Mouse (Mus musculus): ENCODE measurements around the gene Stk11. TPM values are rescaled to one million over a fixed set of nuclear protein-coding genes. Genes with fewer than 3 reads are reported as not detected.

Gene Stk11
- polyA plus RNA-seq, 1 experiment from 2014 or later, result 19.2 TPM

DNA sequence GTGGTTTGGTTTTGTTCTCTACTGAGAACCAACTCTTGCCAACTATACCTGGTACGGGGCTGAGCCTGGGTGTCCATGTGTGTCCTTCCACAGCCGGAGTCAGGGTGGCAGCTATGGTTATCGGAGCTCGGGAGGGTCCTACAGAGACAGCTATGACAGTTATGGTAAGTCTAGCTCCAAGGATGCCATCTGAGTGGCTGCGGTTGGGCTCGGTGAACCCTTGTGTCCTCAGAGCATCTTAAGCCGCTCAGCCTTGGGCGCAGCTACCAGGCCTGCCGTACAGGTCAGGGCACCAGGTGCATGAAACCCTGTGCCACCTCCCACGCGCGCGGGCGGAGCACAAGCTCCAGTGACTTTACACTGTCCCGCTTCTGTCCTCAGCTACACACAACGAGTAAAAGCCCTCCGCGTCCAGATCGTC lies 55.0 kb downstream of the Stk11 start:
- WGBS, result 93% methylated on average over 19 of the region's 19 CpGs
- Histone ChIP-seq H3K9ac (no peak overlapping the region), H3K4me1 (peaks cover 50% of the 10 kb centered on the region), H3K27ac (no peak overlapping the region), H3K4me2 (peak overlapping the region; percentile 10; the same call in 1 of the 2 replicates), H3K9me3 (no peaks in the 10 kb centered on the region), H3K36me3 (peaks cover 27% of the 10 kb centered on the region), H3K27me3 (replicated peaks) (no peaks in the 10 kb centered on the region), H3K4me3 (replicated peaks) (no peak overlapping the region)
- no peak for ATAC-seq (ENCODE audit: insufficient read depth, low FRiP score, low read depth)

DNA sequence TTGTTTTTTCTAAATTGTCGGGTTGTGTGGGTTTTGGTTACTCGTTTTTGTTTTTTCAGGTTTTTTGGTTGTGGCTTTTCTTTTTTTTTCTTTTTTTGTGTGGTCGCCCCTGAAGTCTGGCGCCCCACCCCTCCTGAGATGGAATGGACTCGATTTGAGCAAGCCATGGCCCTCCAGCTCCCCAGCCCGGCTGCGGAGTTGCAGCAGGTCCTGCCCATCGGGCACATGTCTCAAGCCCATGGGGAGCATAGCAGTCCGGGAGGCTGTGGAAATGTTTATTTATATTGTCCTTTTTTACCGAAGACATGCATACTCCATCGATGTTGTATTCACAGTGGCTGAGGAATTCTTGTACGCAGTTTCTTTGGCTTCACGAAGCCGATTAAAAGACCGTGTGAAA lies 55.6 kb downstream of the Stk11 start:
- 84% methylated on average over 15 of the region's 15 CpGs for WGBS
- Histone ChIP-seq H3K4me1 (peaks cover 45% of the 10 kb centered on the region), H3K36me3 (peaks cover 27% of the 10 kb centered on the region), H3K27me3 (replicated peaks) (no peaks in the 10 kb centered on the region), H3K27ac (peak overlapping the region; percentile 40), H3K4me3 (replicated peaks) (no peak overlapping the region; the same call in 1 of the 2 replicates), H3K9ac (no peak overlapping the region), H3K4me2 (no peak overlapping the region), H3K9me3 (no peaks in the 10 kb centered on the region)
- ATAC-seq (ENCODE audit: insufficient read depth, low FRiP score, low read depth), result no peak

DNA sequence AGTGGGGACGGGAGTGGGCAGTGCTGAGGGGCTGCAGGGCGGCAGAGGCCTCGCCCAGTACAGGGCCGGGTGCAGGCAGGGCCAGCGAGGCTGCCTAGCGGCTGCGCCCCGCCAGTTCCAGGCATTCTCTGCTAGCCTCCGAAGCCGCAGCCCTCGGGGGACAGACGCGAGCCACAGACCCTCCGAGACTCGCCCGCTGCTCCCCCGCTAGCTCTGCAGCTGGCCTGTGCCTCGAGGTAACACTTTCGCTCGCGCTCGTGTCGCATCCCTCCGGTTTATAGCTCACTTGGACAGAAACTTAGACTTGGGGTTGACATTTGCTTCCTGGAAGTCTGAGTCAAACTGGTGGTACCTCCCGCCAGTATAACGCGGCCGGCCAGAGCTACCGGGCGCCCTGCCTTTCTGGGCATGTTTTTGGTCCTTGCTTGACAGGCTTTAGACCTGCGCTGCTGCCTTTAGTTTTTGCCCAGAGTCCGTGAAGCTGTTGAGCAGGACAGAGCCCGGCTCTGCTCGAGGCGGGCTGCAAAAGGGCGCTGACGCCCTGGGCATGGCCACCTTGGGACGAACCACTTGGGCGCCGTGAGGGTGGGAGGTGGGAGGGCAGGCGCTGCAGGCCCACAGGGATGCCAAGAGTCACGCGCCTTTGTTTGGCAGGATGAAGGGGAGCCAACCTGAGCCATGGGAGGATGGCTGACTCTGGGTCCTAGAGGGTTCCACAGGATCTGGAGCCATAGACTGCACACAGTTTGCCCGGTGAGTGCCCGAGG lies 56.3 kb downstream of the Stk11 start:
- Histone ChIP-seq H3K9ac (no peak overlapping the region), H3K27ac (peak overlapping the region; percentile 93), H3K27me3 (replicated peaks) (no peaks in the 10 kb centered on the region), H3K4me2 (peak overlapping the region; percentile 70), H3K4me3 (replicated peaks) (peak overlapping the region; percentile 60; the same call in 1 of the 2 replicates), H3K36me3 (peaks cover 27% of the 10 kb centered on the region), H3K4me1 (peaks cover 40% of the 10 kb centered on the region), H3K9me3 (no peaks in the 10 kb centered on the region)
- 81% methylated on average over 45 of the region's 45 CpGs for WGBS
- ATAC-seq (ENCODE audit: insufficient read depth, low FRiP score, low read depth), result no peak

DNA sequence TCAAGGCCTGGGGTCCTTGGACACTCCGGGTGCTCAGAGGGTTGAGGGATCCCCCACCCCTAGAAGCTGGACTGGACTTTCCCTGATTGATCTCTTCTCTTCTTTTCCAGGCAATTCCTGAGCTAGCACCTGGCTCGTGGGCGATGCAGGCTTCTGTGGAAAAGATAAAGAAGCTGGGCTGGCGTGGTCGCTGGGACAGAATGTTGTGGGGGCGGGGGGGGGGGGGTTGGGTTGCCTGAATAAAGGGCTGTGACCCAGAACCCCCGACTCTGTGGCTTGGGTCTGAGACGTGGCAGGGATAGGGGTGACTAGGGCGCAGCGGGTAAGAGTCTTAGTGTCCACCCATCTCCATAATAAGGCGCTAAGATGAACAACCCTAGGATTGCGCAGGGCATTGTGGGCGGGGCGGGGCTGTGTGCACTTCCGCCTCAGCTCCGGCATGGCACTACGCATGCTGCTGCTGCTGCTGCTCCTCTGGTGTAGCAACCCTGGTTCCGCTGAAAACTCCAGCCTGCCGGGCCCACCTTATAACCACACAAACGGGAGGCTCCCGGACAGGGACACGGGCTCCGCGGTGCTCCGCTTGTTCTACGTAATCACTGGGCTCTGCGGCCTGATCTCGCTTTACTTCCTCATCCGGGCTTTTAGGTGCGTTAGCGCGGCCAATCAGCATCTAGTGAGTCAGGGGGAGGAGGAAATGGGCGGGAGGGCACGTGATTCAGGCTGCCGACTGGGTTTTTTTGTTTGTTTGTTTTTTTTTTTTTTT lies 57.1 kb downstream of the Stk11 start, which contains the start of gene 1600002K03Rik:
Gene 1600002K03Rik, plus strand, starts transcription at position 418 of the 766 bp plus-strand sequence.
- Histone ChIP-seq H3K4me2 (peak within 1 kb of the TSS; percentile 70), H3K27me3 (replicated peaks) (no peaks in the 10 kb centered on the region), H3K4me3 (replicated peaks) (peak within 1 kb of the TSS; percentile 60), H3K36me3 (peaks cover 27% of the 10 kb centered on the region), H3K9ac (peak within 1 kb of the TSS; percentile 54), H3K27ac (peak within 1 kb of the TSS; percentile 93), H3K4me1 (peaks cover 40% of the 10 kb centered on the region), H3K9me3 (no peaks in the 10 kb centered on the region)
- WGBS, result 9% methylated on average over 35 of the region's 35 CpGs
- ATAC-seq (ENCODE audit: insufficient read depth, low FRiP score, low read depth), result peak; percentile 75

DNA sequence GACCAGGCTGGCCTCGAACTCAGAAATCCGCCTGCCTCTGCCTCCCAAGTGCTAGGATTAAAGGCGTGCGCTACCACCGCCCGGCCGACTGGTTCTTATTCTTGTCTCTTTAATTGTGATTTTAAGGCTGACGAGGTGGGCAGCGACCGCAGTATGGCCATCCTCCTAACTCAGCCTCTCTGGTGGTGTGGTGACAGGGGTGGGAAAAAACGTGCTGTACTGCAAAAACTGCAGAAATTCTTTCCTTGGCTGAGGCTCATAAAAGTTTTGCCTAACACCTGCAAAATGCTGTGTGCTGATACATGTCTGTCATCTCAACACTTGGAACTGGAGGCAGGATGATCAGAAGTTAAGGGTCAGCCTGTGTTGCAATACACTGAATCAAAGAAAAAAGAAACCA lies 57.8 kb downstream of the Stk11 start:
- Histone ChIP-seq H3K4me1 (peaks cover 40% of the 10 kb centered on the region), H3K27ac (peak overlapping the region; percentile 93; the same call in 1 of the 2 replicates), H3K9ac (no peak overlapping the region), H3K36me3 (peaks cover 27% of the 10 kb centered on the region), H3K9me3 (no peaks in the 10 kb centered on the region), H3K4me3 (replicated peaks) (peak overlapping the region; percentile 60), H3K27me3 (replicated peaks) (no peaks in the 10 kb centered on the region), H3K4me2 (peak overlapping the region; percentile 70)
- 5% methylated on average over 11 of the region's 11 CpGs for WGBS
- no peak for ATAC-seq (ENCODE audit: insufficient read depth, low FRiP score, low read depth)

DNA sequence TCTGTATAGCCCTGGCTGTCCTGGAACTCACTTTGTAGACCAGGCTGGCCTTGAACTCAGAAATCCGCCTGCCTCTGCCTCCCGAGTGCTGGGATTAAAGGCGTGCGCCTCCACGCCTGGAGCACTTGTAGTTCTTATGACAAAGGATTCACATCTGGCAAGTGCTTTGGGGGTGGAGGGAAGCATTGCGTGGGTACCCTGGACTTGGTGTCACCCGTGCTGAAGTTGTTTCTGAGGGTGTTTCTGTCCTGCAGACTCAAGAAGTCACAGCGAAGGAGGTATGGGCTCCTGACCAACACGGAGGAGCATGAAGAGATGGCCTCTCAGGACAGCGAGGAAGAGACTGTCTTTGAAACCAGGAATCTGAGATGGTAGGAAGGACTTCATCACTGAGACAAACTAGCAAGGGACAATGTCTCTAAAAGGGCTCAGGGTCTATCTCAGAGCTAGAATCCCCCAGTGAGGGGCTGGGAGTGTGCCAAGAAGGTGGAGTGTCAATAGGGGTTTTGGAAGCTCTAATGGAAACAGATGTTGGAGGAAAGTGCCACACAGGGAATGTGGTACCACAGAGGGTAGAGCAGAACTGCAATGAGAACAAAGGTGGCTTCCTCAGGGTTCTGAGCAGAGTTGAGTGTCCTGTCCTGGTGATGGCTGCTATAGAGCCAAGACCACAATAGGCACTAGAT lies 58.5 kb downstream of the Stk11 start:
- H3K27me3 ChIP-seq (replicated peaks), result no peaks in the 10 kb centered on the region
- no peak overlapping the region for H3K4me2 ChIP-seq
- no peak overlapping the region for H3K27ac ChIP-seq
- WGBS, result 86% methylated on average over 10 of the region's 10 CpGs
- H3K9me3 ChIP-seq, result no peaks in the 10 kb centered on the region
- no peak overlapping the region for H3K9ac ChIP-seq
- no peak for ATAC-seq (ENCODE audit: insufficient read depth, low FRiP score, low read depth)
- H3K4me1 ChIP-seq, result peaks cover 35% of the 10 kb centered on the region
- peaks cover 27% of the 10 kb centered on the region for H3K36me3 ChIP-seq
- no peak overlapping the region for H3K4me3 ChIP-seq (replicated peaks)

DNA sequence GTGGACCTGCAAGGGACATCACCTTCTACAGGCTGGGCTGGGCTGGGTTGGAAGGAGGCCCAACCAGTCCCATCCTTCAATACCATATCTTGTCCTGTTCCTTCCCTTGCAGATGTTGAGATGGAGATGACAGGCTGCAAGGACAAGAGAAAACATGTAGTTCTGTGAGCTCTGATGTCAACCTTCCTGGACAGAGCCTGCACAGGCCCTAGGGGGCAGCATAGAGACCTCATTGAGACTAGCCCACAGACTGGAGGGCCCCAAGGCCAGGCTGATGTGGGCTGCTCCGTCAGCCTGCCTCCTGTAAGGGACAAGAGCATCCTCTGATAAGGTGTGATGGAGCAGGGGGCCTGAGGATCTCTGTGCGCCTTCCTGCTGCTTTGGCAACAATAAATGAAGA lies 59.1 kb downstream of the Stk11 start:
- Histone ChIP-seq H3K4me1 (peaks cover 31% of the 10 kb centered on the region), H3K4me3 (replicated peaks) (no peak overlapping the region), H3K9me3 (no peaks in the 10 kb centered on the region), H3K27me3 (replicated peaks) (no peaks in the 10 kb centered on the region), H3K9ac (no peak overlapping the region), H3K4me2 (no peak overlapping the region), H3K27ac (no peak overlapping the region), H3K36me3 (peaks cover 27% of the 10 kb centered on the region)
- 55% methylated on average over 2 of the region's 2 CpGs for WGBS
- ATAC-seq (ENCODE audit: insufficient read depth, low FRiP score, low read depth), result no peak

DNA sequence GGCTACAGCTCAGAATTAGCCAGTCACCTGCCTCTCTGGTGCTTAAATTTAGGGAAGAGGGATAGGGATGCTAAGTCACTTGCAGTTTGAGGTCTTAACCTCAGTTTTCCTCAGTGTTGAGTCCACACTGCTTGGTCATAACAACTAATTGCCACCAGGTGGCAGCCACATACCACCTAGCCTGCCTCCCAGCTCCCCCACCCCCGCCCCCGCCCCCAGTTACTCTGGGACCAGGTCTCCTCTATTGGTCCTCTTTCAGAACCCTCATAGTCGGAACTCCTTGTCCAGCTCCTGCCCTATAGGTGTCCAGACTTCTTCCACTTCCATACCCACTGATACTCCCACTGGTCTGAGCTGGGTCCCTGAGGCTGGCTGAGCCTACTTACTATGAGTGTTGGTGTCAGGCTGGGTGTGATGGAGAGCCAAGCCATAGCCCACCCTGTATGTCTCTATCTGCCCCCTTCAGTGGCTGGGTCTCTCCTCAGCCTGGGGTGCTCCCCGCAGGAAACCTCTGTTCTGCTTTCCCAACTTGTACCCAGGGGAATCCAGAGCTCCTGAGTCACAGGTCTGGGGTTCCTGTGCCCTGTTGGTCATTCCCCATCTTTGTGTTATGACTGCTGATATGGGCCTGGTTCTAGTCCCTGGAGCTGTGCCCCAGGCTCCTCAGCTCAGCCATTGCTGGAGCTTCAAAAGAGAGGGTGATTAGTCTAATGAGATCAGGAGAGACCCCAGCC lies 60.1 kb downstream of the Stk11 start:
- no peaks in the 10 kb centered on the region for H3K9me3 ChIP-seq
- ATAC-seq (ENCODE audit: insufficient read depth, low FRiP score, low read depth), result no peak
- H3K27me3 ChIP-seq (replicated peaks), result no peaks in the 10 kb centered on the region; the same call in 1 of the 2 replicates
- peaks cover 17% of the 10 kb centered on the region for H3K36me3 ChIP-seq
- peaks cover 30% of the 10 kb centered on the region for H3K4me1 ChIP-seq
- H3K4me2 ChIP-seq, result no peak overlapping the region
- 23% methylated on average over 4 of the region's 4 CpGs for WGBS
- H3K9ac ChIP-seq, result no peak overlapping the region
- no peak overlapping the region for H3K27ac ChIP-seq
- H3K4me3 ChIP-seq (replicated peaks), result no peak overlapping the region

DNA sequence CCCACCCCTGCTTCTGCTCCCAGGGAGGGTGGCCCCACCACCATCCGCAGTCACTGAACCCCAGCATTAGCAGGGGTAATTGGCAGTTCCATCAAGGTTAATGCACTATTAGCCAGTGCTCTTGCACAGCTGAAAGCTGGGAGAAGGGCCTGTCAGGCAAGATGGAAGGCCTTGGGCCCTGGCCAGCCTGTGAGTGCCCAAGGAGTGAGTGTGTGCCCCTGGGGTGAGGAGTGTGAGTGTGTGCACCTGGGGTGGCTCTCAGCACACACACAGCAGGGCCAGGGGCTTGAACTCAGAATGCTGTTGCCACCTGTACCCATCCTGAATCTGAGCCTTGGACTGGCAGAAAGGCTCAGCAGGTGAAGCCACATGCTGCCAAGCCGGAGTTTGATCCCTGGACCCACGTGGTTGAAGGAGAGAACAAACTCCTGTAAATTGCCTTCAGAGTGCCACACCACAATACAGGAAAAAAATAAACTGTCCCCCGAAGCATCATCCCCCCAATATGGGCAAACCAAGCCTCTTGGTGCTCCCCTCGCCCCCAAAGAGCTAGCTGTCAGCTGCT lies 60.7 kb downstream of the Stk11 start:
- Histone ChIP-seq H3K27ac (no peak overlapping the region), H3K4me2 (no peak overlapping the region), H3K27me3 (replicated peaks) (no peaks in the 10 kb centered on the region; the same call in 1 of the 2 replicates), H3K9ac (no peak overlapping the region), H3K4me3 (replicated peaks) (no peak overlapping the region), H3K4me1 (peaks cover 32% of the 10 kb centered on the region), H3K36me3 (peaks cover 10% of the 10 kb centered on the region; the same call in 1 of the 2 replicates), H3K9me3 (no peaks in the 10 kb centered on the region)
- no peak for ATAC-seq (ENCODE audit: insufficient read depth, low FRiP score, low read depth)
- WGBS, result 77% methylated on average over 5 of the region's 5 CpGs

DNA sequence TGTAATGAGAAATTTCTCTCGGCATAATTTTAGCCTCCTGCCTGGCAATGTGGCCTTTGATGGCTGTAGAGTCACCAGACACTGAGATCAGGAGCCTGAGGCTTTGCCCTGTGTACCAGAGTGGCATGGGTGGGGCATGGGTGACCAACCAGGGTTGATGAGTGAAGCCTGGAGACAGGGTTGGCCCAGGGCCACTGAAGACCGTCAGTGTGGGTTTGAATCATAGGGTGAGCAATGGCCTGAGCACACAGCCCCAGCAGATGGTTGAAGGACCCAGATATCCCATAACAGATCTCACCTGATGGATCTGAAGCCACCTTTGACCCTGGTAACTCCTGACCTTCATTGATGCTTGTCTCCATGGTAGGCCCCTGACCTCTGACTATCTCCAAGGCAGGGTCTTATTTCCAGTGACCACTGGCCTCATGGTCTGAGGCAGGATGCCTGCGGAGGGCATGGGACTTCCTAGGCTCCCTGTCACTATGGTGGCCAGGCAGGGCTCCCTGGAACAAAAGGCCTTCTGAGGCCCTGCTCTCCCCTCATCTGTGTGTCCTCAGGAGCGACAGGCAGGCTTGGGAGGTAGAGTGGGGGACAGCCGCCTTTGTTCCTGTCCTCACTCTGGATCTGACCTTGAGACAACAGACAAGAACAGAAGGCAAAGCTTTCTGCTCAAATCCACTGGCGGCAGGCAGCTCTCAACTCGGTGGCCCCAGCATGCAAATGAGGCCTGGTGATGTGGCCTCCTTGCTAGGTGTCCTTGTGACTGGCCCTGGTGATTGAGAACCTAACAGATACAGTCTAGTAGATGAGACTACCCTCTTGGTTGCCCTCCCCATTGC lies 62.1 kb downstream of the Stk11 start:
- 69% methylated on average over 7 of the region's 7 CpGs for WGBS
- H3K9me3 ChIP-seq, result no peaks in the 10 kb centered on the region
- ATAC-seq (ENCODE audit: insufficient read depth, low FRiP score, low read depth), result no peak

More for the DNA sequence above, 62.1 kb downstream of the Stk11 start:
- H3K27ac ChIP-seq, result no peak overlapping the region
- no peak overlapping the region for H3K4me2 ChIP-seq
- H3K4me3 ChIP-seq (replicated peaks), result no peak overlapping the region
- H3K9ac ChIP-seq, result no peak overlapping the region
- H3K27me3 ChIP-seq (replicated peaks), result no peaks in the 10 kb centered on the region; the same call in 1 of the 2 replicates
- H3K4me1 ChIP-seq, result peaks cover 21% of the 10 kb centered on the region
- H3K36me3 ChIP-seq, result no peaks in the 10 kb centered on the region
